Mouse (Mus musculus) heart, adult 9 months (tissue): ENCODE data around the gene Ikbip.
A peak's percentile ranks its signal among the peaks of the same experiment; 100 is the strongest.

Experiments
- DNase-seq, 2 experiments: peaks; one replicate each; pipeline ENCODE4 v3.0.0; 2022; ENCODE audit warnings: low spot score in 2 of 2

Ikbip gene

GRCm38 (mm10) chr10:91122646-91123045 lies 39.9 kb downstream of the Ikbip start:
- DNase-seq = no peak

- DNase-seq = peak; percentile 40 to 47
Measured at GRCm38 (mm10) chr10:91123281-91123827, 40.6 kb downstream of the Ikbip start.

- peak; percentile 97 to 98 for DNase-seq
Measured at GRCm38 (mm10) chr10:91123828-91124822, 41.4 kb downstream of the Ikbip start, which contains the start of gene Slc25a3. Slc25a3 (minus strand) TSS chr10:91124059.

- peak in 1 of 2 experiments; percentile 30 for DNase-seq
Measured at GRCm38 (mm10) chr10:91126618-91127355, 44.0 kb downstream of the Ikbip start.

- no peak for DNase-seq
Measured at GRCm38 (mm10) chr10:91127395-91127794, 44.7 kb downstream of the Ikbip start.

- DNase-seq = no peak
Measured at GRCm38 (mm10) chr10:91128551-91129160, 45.9 kb downstream of the Ikbip start.

GRCm38 (mm10) chr10:91130792-91131191 lies 48.1 kb downstream of the Ikbip start:
- DNase-seq = no peak

- no peak for DNase-seq
Measured at GRCm38 (mm10) chr10:91131565-91131964, 48.8 kb downstream of the Ikbip start.

GRCm38 (mm10) chr10:91135302-91135972 lies 52.7 kb downstream of the Ikbip start:
- DNase-seq = no peak

GRCm38 (mm10) chr10:91137400-91137799 lies 54.7 kb downstream of the Ikbip start:
- DNase-seq = peak in 1 of 2 experiments; percentile 43

- DNase-seq = peak; percentile 32 to 35
Measured at GRCm38 (mm10) chr10:91138317-91138716, 55.6 kb downstream of the Ikbip start.

- no peak for DNase-seq
Measured at GRCm38 (mm10) chr10:91139148-91139766, 56.5 kb downstream of the Ikbip start.

- peak in 1 of 2 experiments; percentile 16 for DNase-seq
Measured at GRCm38 (mm10) chr10:91141564-91141963, 58.8 kb downstream of the Ikbip start.

- DNase-seq = no peak
Measured at GRCm38 (mm10) chr10:91142654-91143191, 60.0 kb downstream of the Ikbip start.

- DNase-seq = no peak
Measured at GRCm38 (mm10) chr10:91143313-91144230, 60.8 kb downstream of the Ikbip start.

- no peak for DNase-seq
Measured at GRCm38 (mm10) chr10:91145413-91145812, 62.7 kb downstream of the Ikbip start.
